Mouse (Mus musculus) G1E (cell line): ENCODE results near the gene Cacnb1. TPM values are rescaled to one million over a fixed set of nuclear protein-coding genes. Genes with fewer than 3 reads are reported as not detected.
A peak's percentile ranks its signal among the peaks of the same experiment; 100 is the strongest.

ENCODE experiments used
- ATAC-seq: 2 replicates; pipeline ENCODE4 v1.8.0; 2016; ENCODE audit warnings: mild to moderate bottlenecking; ENCODE audit not compliant: insufficient number of reproducible peaks, poor library complexity, low FRiP score, severe bottlenecking; ENCODE audit errors: extremely low read depth
- DNase-seq: peaks from one replicate; pipeline ENCODE4 v3.0.0; 2012; ENCODE audit warnings: low spot score
- H3K27me3 ChIP-seq: 2 replicates; pipeline ENCODE4 v1.6.1; 2012; ENCODE audit warnings: mild to moderate bottlenecking, low read length, inconsistent platforms; ENCODE audit not compliant: insufficient read depth
- H3K36me3 ChIP-seq: replicated peaks from 2 replicates; pipeline ENCODE3; 2012; ENCODE audit warnings: mild to moderate bottlenecking, inconsistent platforms
- H3K4me1 ChIP-seq: 2 replicates; pipeline ENCODE4 v1.6.1; 2012; ENCODE audit warnings: low read depth, low read length, inconsistent platforms, mixed read lengths; ENCODE audit not compliant: insufficient read depth
- H3K4me3 ChIP-seq: 2 replicates; pipeline ENCODE4 v1.5.1; 2012; ENCODE audit warnings: low read depth, mild to moderate bottlenecking, inconsistent platforms, low read length, moderate library complexity, mixed read lengths
- H3K9me3 ChIP-seq: replicated peaks from 2 replicates; pipeline ENCODE4 v1.6.1; 2012; ENCODE audit warnings: inconsistent platforms
- CTCF ChIP-seq: IDR thresholded peaks from 2 replicates; pipeline ENCODE4 v1.5.1; 2012; ENCODE audit warnings: low read depth, low read length, inconsistent platforms, mixed read lengths
- GATA1 ChIP-seq: IDR thresholded peaks from 2 replicates; pipeline ENCODE4 v1.6.1; 2012; ENCODE audit warnings: borderline replicate concordance, low read length, inconsistent platforms, mixed read lengths
- GATA2 ChIP-seq: IDR thresholded peaks from 2 replicates; pipeline ENCODE4 v1.6.1; 2012; ENCODE audit warnings: low read depth, low read length, inconsistent platforms, borderline replicate concordance
- POLR2AphosphoS5 ChIP-seq: IDR thresholded peaks from 2 replicates; pipeline ENCODE4 v1.6.1; 2012; ENCODE audit warnings: low read depth, low read length, inconsistent platforms; ENCODE audit not compliant: insufficient replicate concordance
- TAL1 ChIP-seq: conservative IDR thresholded peaks from 2 replicates; pipeline ENCODE4 v1.6.1; 2012; ENCODE audit warnings: low read depth, low read length, inconsistent platforms, mixed read lengths
- polyA plus RNA-seq: library from polyadenylated mRNA; stranded (reverse); fragments of >175 nt; gene quantifications from 2 replicates; pipeline ENCODE4 v1.2.3, GENCODE M21; 2012
- total RNA-seq, 2 experiments: library from RNA; stranded (forward) in 1 of 2; stranded (reverse) in 1 of 2; fragments of 200-1000 nt in 1 of 2; fragments of >200 nt in 1 of 2; fragmentation: Nextera tagmentation in 1 of 2; gene quantifications; 2 replicates each; pipeline ENCODE4 v1.2.3; 2014 to 2017

Cacnb1 gene
- total and polyA plus RNA-seq, 3 experiments, result 0.05 to 1.4 (median 0.61) TPM

DNA sequence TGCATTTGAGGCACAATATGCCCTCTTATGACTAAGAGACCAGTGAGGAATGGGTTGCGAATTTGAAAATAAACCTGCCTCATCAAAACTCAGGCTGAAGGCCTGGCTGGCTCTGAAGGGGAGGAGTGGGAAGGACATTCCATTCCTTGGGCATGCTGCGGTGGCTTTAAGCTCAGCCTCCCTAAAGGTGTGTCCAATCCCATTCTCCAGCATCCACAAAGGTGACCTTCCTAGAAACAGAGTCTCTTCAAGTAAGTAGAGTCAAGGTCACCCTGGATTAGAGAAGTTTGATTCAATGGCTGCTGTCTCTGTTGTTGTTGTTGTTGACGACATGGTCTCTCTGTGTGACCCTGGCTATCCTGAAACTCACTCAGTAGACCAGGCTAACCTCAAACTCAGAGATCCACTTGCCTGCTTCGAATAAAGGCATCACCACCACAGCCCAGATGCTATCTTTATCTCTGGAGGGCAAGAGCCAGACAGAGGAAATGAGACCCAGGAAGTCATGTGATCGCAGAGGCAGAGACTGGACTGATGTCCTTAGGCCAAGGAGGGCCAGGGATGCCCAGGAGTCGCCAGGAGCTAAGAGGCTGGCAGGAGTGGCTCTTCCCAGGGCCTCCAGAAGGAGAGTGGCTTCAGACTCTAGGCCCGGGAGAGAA lies 64.1 kb downstream of the Cacnb1 start:
- Histone ChIP-seq H3K36me3 (peaks cover 9% of the 10 kb centered on the region), H3K27me3 (peaks cover 3% of the 10 kb centered on the region; the same call in 1 of the 2 replicates), H3K9me3 (no peaks in the 10 kb centered on the region), H3K4me1 (peaks cover 46% of the 10 kb centered on the region), H3K4me3 (no peak overlapping the region)
- no peak for DNase-seq
- no peak for TF ChIP-seq GATA2
- TF ChIP-seq GATA1, result no peak
- no peak for TF ChIP-seq CTCF
- no peak for TF ChIP-seq POLR2AphosphoS5
- TF ChIP-seq TAL1, result no peak
- ATAC-seq, result 0 out of 2 replicates have a peak, but pooled peaks have one; percentile 15

DNA sequence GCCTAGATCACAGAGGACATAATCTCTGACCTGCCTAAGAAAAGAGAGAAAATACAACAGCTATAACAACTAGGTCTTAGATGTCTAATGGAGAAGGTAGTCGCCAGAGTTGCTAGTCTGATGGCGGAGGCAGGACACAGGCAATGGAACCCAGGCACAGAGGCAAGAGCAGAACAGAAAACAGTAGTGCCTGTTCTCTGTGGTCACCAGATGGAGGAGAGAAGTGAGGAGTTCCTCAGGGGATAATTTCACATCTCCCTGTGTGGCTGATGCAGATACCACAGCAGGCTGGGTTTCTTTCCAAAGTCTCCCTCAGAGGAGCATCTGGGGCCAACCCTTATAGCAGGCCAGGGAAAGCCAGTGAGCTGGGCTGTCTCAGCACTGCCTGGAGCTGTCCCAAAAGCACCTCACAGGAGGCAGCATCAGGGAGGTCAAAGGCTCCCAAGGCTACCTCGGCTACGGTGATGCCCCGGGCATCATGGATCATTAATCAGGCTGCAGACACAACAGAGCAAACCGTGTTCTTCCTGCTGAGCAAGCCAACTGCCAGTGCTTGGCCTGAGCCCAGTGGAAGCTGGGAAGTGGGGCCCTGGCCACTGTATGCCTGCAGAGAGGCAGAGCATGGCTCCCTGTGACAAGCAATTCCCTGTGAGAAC lies 65.8 kb downstream of the Cacnb1 start:
- ATAC-seq, result no peak
- no peaks in the 10 kb centered on the region for H3K9me3 ChIP-seq
- DNase-seq, result no peak
- H3K27me3 ChIP-seq, result no peaks in the 10 kb centered on the region
- H3K4me1 ChIP-seq, result peaks cover 46% of the 10 kb centered on the region
- TF ChIP-seq TAL1 (no peak), CTCF (no peak), POLR2AphosphoS5 (no peak), GATA1 (no peak), GATA2 (no peak)
- H3K36me3 ChIP-seq, result peaks cover 16% of the 10 kb centered on the region
- H3K4me3 ChIP-seq, result no peak overlapping the region

DNA sequence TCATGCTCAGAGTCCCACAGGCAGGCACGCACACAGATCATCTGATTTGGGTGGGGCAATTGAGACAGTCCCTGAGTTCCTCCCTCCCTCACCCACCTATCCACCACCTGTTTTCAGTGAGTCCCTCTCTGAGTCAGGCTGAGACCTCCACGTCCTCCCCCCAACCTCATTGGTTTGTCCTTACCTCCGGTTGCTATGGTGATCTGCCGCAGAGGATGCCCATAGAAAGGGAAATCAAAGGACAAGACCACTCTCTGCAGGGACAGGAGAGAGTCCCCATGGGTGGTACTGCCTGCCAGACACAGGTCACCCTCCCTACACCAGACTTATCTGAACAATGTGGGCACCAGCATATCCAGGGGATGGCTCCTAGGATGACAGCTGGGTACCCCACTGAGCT lies 66.9 kb downstream of the Cacnb1 start:
- TF ChIP-seq POLR2AphosphoS5 (no peak), GATA1 (no peak), TAL1 (no peak), GATA2 (no peak), CTCF (no peak)
- DNase-seq (no peak), ATAC-seq (no peak)
- H3K4me1 ChIP-seq, result peaks cover 51% of the 10 kb centered on the region
- H3K4me3 ChIP-seq, result no peak overlapping the region
- H3K36me3 ChIP-seq, result peaks cover 20% of the 10 kb centered on the region
- H3K27me3 ChIP-seq, result no peaks in the 10 kb centered on the region
- H3K9me3 ChIP-seq, result no peaks in the 10 kb centered on the region

DNA sequence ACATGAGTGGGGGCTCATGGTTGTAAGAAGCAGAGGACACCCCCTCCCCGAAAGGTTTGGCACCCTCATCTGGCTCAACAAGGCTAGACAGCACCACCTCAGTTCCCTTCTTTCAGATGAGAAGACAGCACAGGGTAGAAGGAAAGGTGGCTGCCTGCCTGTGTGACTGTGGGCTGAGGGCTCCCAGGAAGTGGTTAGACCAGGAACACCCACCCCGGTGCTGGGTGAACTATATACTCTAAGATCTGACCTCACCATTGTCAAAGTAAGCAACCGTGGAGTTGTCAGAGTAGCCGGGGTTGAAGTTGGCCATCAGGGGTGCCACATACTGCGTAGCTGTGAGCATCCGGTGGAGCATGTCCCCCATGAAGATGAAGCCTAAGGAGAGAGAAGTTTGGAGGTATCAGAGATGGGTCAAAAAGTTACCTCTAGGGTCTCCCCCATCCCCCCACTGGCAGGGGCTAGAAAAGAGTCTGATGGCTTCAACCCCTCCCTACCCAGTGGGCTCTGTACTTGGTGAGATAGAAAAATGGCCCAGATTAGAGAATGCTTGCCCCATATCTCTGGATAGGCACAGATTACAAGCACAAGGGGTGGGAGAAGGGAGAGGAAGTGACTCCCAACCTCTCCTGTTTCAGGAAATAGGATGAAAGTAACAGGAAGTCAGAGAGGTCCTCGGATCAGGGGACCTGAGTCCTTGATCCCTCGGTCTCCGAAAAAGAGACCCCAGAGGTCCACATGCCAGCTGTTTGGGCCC lies 67.5 kb downstream of the Cacnb1 start:
- no peaks in the 10 kb centered on the region for H3K9me3 ChIP-seq
- DNase-seq (no peak), ATAC-seq (no peak)
- H3K4me3 ChIP-seq, result no peak overlapping the region
- H3K27me3 ChIP-seq, result no peaks in the 10 kb centered on the region
- TF ChIP-seq GATA2, result no peak
- no peak for TF ChIP-seq CTCF
- no peak for TF ChIP-seq POLR2AphosphoS5
- TF ChIP-seq GATA1, result no peak
- TF ChIP-seq TAL1, result no peak
- peaks cover 57% of the 10 kb centered on the region for H3K4me1 ChIP-seq
- peaks cover 26% of the 10 kb centered on the region for H3K36me3 ChIP-seq

DNA sequence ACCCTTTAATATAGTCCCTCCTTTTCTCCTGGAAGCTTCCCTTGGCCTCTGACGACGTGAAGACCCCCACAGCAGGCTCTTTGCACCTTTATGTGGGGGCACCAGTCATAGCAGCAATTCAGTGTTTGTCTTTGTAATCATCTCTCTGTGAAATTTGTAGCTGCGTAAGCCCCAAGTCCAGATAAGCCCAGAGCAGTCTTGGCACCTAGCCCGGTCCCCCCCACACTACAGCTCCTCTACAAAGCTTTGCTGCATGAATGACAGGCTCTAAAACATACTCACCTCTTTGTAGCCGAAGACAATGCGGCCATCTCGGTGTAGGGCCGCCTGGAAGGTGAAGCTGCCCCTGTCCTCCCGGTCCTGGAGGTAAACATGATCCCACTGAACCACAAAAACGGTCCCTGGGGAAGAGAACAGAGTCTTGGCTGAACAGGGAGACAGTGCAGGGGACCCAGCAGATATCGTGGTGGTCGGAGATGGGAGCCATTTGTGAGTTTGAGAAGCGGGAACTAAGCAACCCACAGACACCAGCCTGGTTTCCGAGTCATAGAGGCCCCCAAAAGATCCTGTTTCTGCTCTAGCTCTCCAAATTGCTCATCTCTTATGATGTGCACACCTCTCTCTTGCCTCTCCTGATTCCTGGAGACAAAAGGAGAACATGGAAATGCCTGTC lies 68.2 kb downstream of the Cacnb1 start:
- no peaks in the 10 kb centered on the region for H3K27me3 ChIP-seq
- H3K4me3 ChIP-seq, result no peak overlapping the region
- H3K4me1 ChIP-seq, result peaks cover 64% of the 10 kb centered on the region
- DNase-seq (no peak), ATAC-seq (no peak)
- peaks cover 26% of the 10 kb centered on the region for H3K36me3 ChIP-seq
- H3K9me3 ChIP-seq, result no peaks in the 10 kb centered on the region
- TF ChIP-seq POLR2AphosphoS5 (no peak), TAL1 (no peak)

DNA sequence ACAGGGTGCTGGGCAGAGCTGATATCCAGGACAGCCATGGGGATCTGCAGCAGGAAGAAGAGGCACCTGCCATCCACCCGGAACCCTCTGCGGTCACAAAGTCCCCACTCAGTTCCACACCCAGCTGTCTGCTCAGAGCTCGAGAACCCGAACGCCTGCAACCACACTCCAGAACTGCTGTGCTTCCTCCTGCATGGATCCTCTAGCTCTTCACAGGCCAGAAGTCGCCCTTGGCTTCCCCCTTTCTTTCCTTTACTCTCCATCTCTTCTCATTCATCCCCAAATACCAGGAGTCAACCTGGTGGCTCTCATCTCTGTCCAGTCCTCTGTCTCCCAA lies 68.9 kb downstream of the Cacnb1 start:
- H3K27me3 ChIP-seq, result no peaks in the 10 kb centered on the region
- peaks cover 28% of the 10 kb centered on the region for H3K36me3 ChIP-seq
- TF ChIP-seq GATA2 (no peak), CTCF (no peak), POLR2AphosphoS5 (no peak), TAL1 (no peak), GATA1 (no peak)
- ATAC-seq, result no peak
- H3K9me3 ChIP-seq, result no peaks in the 10 kb centered on the region
- no peak for DNase-seq
- H3K4me3 ChIP-seq, result no peak overlapping the region; the same call in 1 of the 2 replicates
- peaks cover 66% of the 10 kb centered on the region for H3K4me1 ChIP-seq
